Mouse (Mus musculus) midbrain, embryonic 16.5 days (tissue): Measurements from ENCODE around the gene Erbb2. TPM values are rescaled to one million over a fixed set of nuclear protein-coding genes. Genes with fewer than 3 reads are reported as not detected.

ENCODE experiments used
- ATAC-seq: fragments of 200-750 bp; cut with Nextera tagmentation; 2 replicates; pipeline ENCODE4 v1.8.0; 2017; ENCODE audit warnings: moderate TSS enrichment
- H3K27ac ChIP-seq: fragments of 300-500 bp; sonication (generic); 2 replicates; pipeline ENCODE4 v1.5.1; 2014; ENCODE audit warnings: mild to moderate bottlenecking, low read length, mixed read lengths
- H3K27me3 ChIP-seq: fragments of 300-500 bp; sonication (generic); 2 replicates; pipeline ENCODE4 v1.6.1; 2014; ENCODE audit warnings: low read depth, low read length, mixed read lengths; ENCODE audit not compliant: control insufficient read depth, insufficient read depth
- H3K36me3 ChIP-seq: fragments of 300-500 bp; sonication (generic); 2 replicates; pipeline ENCODE4 v1.6.1; 2014; ENCODE audit warnings: mild to moderate bottlenecking, low read length, moderate library complexity, mixed read lengths; ENCODE audit not compliant: control insufficient read depth, insufficient read depth
- H3K4me1 ChIP-seq: fragments of 300-500 bp; sonication (generic); 2 replicates; pipeline ENCODE4 v1.6.1; 2014; ENCODE audit warnings: mild to moderate bottlenecking, low read length, mixed read lengths; ENCODE audit not compliant: control insufficient read depth, insufficient read depth
- H3K4me2 ChIP-seq: fragments of 300-500 bp; sonication (generic); 2 replicates; pipeline ENCODE4 v1.6.1; 2014; ENCODE audit warnings: mild to moderate bottlenecking, low read length, mixed read lengths
- H3K4me3 ChIP-seq: fragments of 300-500 bp; sonication (generic); 2 replicates; pipeline ENCODE4 v1.5.1; 2014; ENCODE audit warnings: low read depth, mild to moderate bottlenecking, low read length, moderate library complexity, mixed read lengths
- H3K9ac ChIP-seq: fragments of 300-500 bp; sonication (generic); 2 replicates; pipeline ENCODE4 v1.6.1; 2014; ENCODE audit warnings: low read depth, low read length, mixed read lengths
- H3K9me3 ChIP-seq: fragments of 300-500 bp; sonication (generic); replicated peaks from 2 replicates; pipeline ENCODE4 v1.6.1; 2014; ENCODE audit warnings: mild to moderate bottlenecking, low read length, mixed read lengths; ENCODE audit not compliant: control insufficient read depth, poor library complexity, severe bottlenecking
- WGBS: fragments of 180-500 bp; shearing (Covaris S2); extraction: QIAGEN DNeasy Blood & Tissue Kit; methylation state at CpG from one replicate; pipeline ENCODE4 v1.1.7; 2014; 5-methylcytosine and 5-hydroxymethylcytosine counted together
- polyA plus RNA-seq: library from polyadenylated mRNA; unstranded; fragments of >200 nt; fragmentation: Nextera tagmentation; extraction: Ambion mirVana; gene quantifications from 2 replicates; pipeline ENCODE4 v1.2.1, GENCODE M21; 2015

Erbb2 gene
- polyA plus RNA-seq, 1 experiment from 2014 or later: 5.7 TPM

GRCm38 (mm10) chr11:98455484-98455883, 43.2 kb downstream of the Erbb2 start:
- 89% methylated on average over 4 of the region's 4 CpGs for WGBS
- no peak overlapping the region for H3K9ac ChIP-seq
- no peak overlapping the region for H3K4me3 ChIP-seq
- no peaks in the 10 kb centered on the region for H3K9me3 ChIP-seq
- peaks cover 4% of the 10 kb centered on the region for H3K4me1 ChIP-seq
- no peaks in the 10 kb centered on the region for H3K36me3 ChIP-seq
- peaks cover 20% of the 10 kb centered on the region for H3K27me3 ChIP-seq
- no peak for ATAC-seq
- no peak overlapping the region for H3K27ac ChIP-seq
- no peak overlapping the region for H3K4me2 ChIP-seq

GRCm38 (mm10) chr11:98456545-98456944, 44.3 kb downstream of the Erbb2 start:
- Histone ChIP-seq H3K4me3 (no peak overlapping the region), H3K4me2 (peak overlapping the region; percentile 81; the same call in 1 of the 2 replicates), H3K9me3 (no peaks in the 10 kb centered on the region), H3K36me3 (no peaks in the 10 kb centered on the region), H3K4me1 (peaks cover 4% of the 10 kb centered on the region), H3K27me3 (peaks cover 21% of the 10 kb centered on the region), H3K9ac (no peak overlapping the region), H3K27ac (no peak overlapping the region)
- no peak for ATAC-seq
- WGBS: 79% methylated on average over 5 of the region's 5 CpGs

GRCm38 (mm10) chr11:98456945-98457344, 44.7 kb downstream of the Erbb2 start:
- peak overlapping the region; percentile 81 for H3K4me2 ChIP-seq
- peak; percentile 43; the same call in 1 of the 2 replicates for ATAC-seq
- H3K9me3 ChIP-seq: no peaks in the 10 kb centered on the region
- H3K27ac ChIP-seq: peak overlapping the region; percentile 87
- peaks cover 4% of the 10 kb centered on the region for H3K4me1 ChIP-seq
- H3K36me3 ChIP-seq: no peaks in the 10 kb centered on the region
- peaks cover 23% of the 10 kb centered on the region for H3K27me3 ChIP-seq
- peak overlapping the region; percentile 64 for H3K4me3 ChIP-seq
- H3K9ac ChIP-seq: peak overlapping the region; percentile 82
- WGBS: 14% methylated on average over 9 of the region's 9 CpGs

GRCm38 (mm10) chr11:98457367-98458120, 45.3 kb downstream of the Erbb2 start:
- Histone ChIP-seq H3K36me3 (no peaks in the 10 kb centered on the region), H3K4me2 (peak overlapping the region; percentile 81), H3K27ac (peak overlapping the region; percentile 87), H3K9me3 (no peaks in the 10 kb centered on the region), H3K27me3 (peaks cover 23% of the 10 kb centered on the region), H3K4me3 (peak overlapping the region; percentile 64), H3K9ac (peak overlapping the region; percentile 82), H3K4me1 (peaks cover 4% of the 10 kb centered on the region)
- ATAC-seq: peak; percentile 93
- WGBS: under 1% methylated on average over 37 of the region's 64 CpGs

GRCm38 (mm10) chr11:98458121-98458990, 46.1 kb downstream of the Erbb2 start:
- Histone ChIP-seq H3K4me3 (peak overlapping the region; percentile 64), H3K36me3 (no peaks in the 10 kb centered on the region), H3K4me1 (peaks cover 4% of the 10 kb centered on the region), H3K9ac (peak overlapping the region; percentile 82), H3K4me2 (peak overlapping the region; percentile 81), H3K27ac (peak overlapping the region; percentile 87; the same call in 1 of the 2 replicates), H3K9me3 (no peaks in the 10 kb centered on the region), H3K27me3 (peaks cover 23% of the 10 kb centered on the region)
- peak; percentile 49 for ATAC-seq
- 5% methylated on average over 21 of the region's 30 CpGs for WGBS

GRCm38 (mm10) chr11:98459071-98459741, 46.9 kb downstream of the Erbb2 start:
- Histone ChIP-seq H3K27ac (no peak overlapping the region), H3K4me3 (no peak overlapping the region), H3K4me2 (no peak overlapping the region), H3K4me1 (peaks cover 4% of the 10 kb centered on the region), H3K9ac (no peak overlapping the region), H3K9me3 (no peaks in the 10 kb centered on the region), H3K36me3 (no peaks in the 10 kb centered on the region), H3K27me3 (peaks cover 23% of the 10 kb centered on the region)
- no peak for ATAC-seq
- 22% methylated on average over 11 of the region's 11 CpGs for WGBS

GRCm38 (mm10) chr11:98459860-98460259, 47.6 kb downstream of the Erbb2 start:
- H3K4me3 ChIP-seq: no peak overlapping the region
- H3K27me3 ChIP-seq: peaks cover 23% of the 10 kb centered on the region
- no peaks in the 10 kb centered on the region for H3K36me3 ChIP-seq
- WGBS: 80% methylated on average over 9 of the region's 9 CpGs
- H3K4me1 ChIP-seq: peaks cover 4% of the 10 kb centered on the region
- H3K4me2 ChIP-seq: no peak overlapping the region
- H3K9me3 ChIP-seq: no peaks in the 10 kb centered on the region
- no peak overlapping the region for H3K9ac ChIP-seq
- H3K27ac ChIP-seq: no peak overlapping the region
- ATAC-seq: no peak

- Histone ChIP-seq H3K4me1 (peaks cover 4% of the 10 kb centered on the region), H3K36me3 (no peaks in the 10 kb centered on the region), H3K9me3 (no peaks in the 10 kb centered on the region; the same call in 1 of the 2 replicates), H3K9ac (no peak overlapping the region), H3K4me3 (no peak overlapping the region), H3K4me2 (no peak overlapping the region), H3K27ac (no peak overlapping the region), H3K27me3 (peaks cover 23% of the 10 kb centered on the region)
- no peak for ATAC-seq
- WGBS: 39% methylated on average over 6 of the region's 6 CpGs
Observed at GRCm38 (mm10) chr11:98461109-98461720, 48.9 kb downstream of the Erbb2 start.
